Mouse (Mus musculus) gastrocnemius, postnatal 36 days (tissue): ENCODE data around the gene Slc44a1. TPM values are rescaled to one million over a fixed set of nuclear protein-coding genes. Genes with fewer than 3 reads are reported as not detected.

Experiments
- DNase-seq, 2 experiments: peaks; one replicate each; pipeline ENCODE4 v3.0.0; 2022
- intact Hi-C: fragments of 180-260 bp; cut with DNase I; formaldehyde crosslinking; loops from one replicate; pipeline ENCODE4 v1.15.1; 2025
- total RNA-seq, 2 experiments: library from RNA; stranded (reverse); gene quantifications; 2 replicates each; pipeline ENCODE4 v1.2.3; 2021

Slc44a1 gene
- total RNA-seq, 2 experiments from 2014 or later: 15.7 to 15.9 TPM

DNA sequence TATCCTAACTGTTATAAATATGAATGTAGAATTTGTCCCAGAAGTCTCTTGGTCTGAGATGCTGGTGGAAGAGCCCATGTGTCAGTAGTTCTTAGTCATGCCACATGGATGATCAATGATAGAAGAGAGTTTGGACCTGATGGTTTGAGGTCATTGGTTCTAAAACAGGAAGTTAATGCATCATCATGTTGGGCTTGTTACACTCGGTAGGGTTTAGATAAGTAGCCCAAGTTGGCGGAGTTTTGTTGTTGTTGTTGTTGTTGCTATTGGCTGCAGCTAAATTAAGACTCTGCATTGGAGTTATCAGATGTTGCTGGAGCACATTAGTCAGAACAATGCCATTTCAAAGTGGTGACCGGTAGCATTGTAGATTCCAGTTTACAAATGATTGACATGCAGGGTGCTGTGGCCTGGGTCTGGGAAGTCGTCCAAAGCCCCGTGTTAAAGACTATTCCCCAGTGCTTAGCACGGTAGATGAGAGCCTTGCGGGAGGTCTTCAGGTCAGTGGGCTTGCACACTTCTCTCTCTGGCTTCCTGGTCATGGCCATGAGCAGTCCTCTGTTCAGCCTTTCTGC lies 198.4 kb downstream of the Slc44a1 start:
- intact Hi-C loops: no loop called here
- DNase-seq: no peak

GRCm38 (mm10) chr4:53658029-53658428 lies 217.8 kb downstream of the Slc44a1 start:
- intact Hi-C loops: no loop called here
- no peak for DNase-seq

- intact Hi-C loops: no loop called here
- no peak for DNase-seq
These were observed 220.5 kb downstream of the Slc44a1 start for GRCm38 (mm10) chr4:53660711-53661110.

Other genes with a start within 250 kb of the Slc44a1 start
- 10 to 100 TPM; 12.3 to 12.6 TPM for gene Fsd1l, start 191.1 kb downstream of the Slc44a1 start, total RNA-seq